Mouse (Mus musculus) ES-E14 (cell line): ENCODE measurements around the gene BC030867.

ENCODE experiments used
- CHD2 ChIP-seq: IDR thresholded peaks from 2 replicates; pipeline ENCODE4 v1.6.1; 2014; ENCODE audit warnings: mild to moderate bottlenecking, low read depth, low read length, inconsistent platforms
- HCFC1 ChIP-seq: IDR thresholded peaks from 2 replicates; pipeline ENCODE4 v1.6.1; 2012; ENCODE audit warnings: low read length, inconsistent platforms, borderline replicate concordance; ENCODE audit not compliant: insufficient read depth
- ZNF384 ChIP-seq: IDR thresholded peaks from 2 replicates; pipeline ENCODE4 v1.6.1; 2012; ENCODE audit warnings: low read depth, low read length, inconsistent platforms

GRCm38 (mm10) chr11:102276411-102276915, 27.8 kb downstream of the BC030867 start:
- TF ChIP-seq ZNF384 = no peak
- TF ChIP-seq HCFC1 = no peak
- no peak for TF ChIP-seq CHD2
